Mouse (Mus musculus): Measurements from ENCODE around the gene Gm21992. TPM values are rescaled to one million over a fixed set of nuclear protein-coding genes. Genes with fewer than 3 reads are reported as not detected.

Gene Gm21992
- polyA plus RNA-seq, 1 experiment from 2014 or later = 27.6 TPM

DNA sequence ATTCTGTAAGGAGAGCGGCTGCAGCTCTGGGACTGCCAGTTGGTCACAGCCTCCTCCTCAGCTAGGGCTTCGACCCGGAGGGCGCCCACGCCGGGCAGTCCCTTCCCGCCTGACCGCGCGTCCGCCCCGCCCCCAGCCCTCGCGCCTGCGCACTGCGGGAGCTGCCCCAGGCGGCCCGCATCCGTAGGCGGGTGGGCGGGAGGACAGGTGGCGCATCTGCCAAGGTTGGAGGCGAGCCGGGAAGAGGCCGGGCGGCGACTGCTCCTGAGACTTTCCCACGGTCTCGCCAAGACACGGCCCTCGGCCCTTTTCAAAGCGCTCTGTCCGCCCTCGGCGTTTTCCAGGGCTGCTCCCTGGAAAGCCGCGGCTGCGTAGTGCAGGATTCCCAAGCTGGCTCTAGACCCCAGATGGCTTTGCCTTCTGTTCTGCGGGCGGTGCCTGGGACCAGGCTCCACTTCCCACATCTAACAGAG lies 113.2 kb downstream of the Gm21992 start, which contains the start of gene Gm960:
Gene Gm960 (minus strand): TSS at position 464 of the 473 bp plus-strand sequence.
- ATAC-seq (ENCODE audit: insufficient number of reproducible peaks, low FRiP score, low TSS enrichment, low read depth) = no peak
- H3K4me3 ChIP-seq (ENCODE audit: low read depth, low read length) = peak within 1 kb of the TSS; percentile 50
- no peak within 1 kb of the TSS for H3K27ac ChIP-seq (replicated peaks; ENCODE audit: low read depth, low read length)
- H3K27me3 ChIP-seq (ENCODE audit: control insufficient read depth, insufficient read depth, low read length) = peaks cover 29% of the 10 kb centered on the region
- peak; percentile 83 for DNase-seq (ENCODE audit: low spot score)
- no peaks in the 10 kb centered on the region for H3K9me3 ChIP-seq (ENCODE audit: control insufficient read depth, low read length)
- peak within 1 kb of the TSS; percentile 44 for H3K9ac ChIP-seq (ENCODE audit: low read length)
- H3K4me1 ChIP-seq (ENCODE audit: control insufficient read depth, insufficient read depth, low read length) = 0 out of 2 replicates have a peak, but pooled peaks cover 3% of the 10 kb centered on the region
- H3K4me2 ChIP-seq (ENCODE audit: low read depth, severe bottlenecking) = peak within 1 kb of the TSS; percentile 82
- under 1% methylated on average over 40 of the region's 40 CpGs for WGBS
- no peaks in the 10 kb centered on the region for H3K36me3 ChIP-seq (ENCODE audit: control insufficient read depth, insufficient read depth, low read length)

- no peaks in the 10 kb centered on the region for H3K36me3 ChIP-seq (ENCODE audit: control insufficient read depth, insufficient read depth, low read length)
- peaks cover 29% of the 10 kb centered on the region for H3K27me3 ChIP-seq (ENCODE audit: control insufficient read depth, insufficient read depth, low read length)
- peak overlapping the region; percentile 44 for H3K9ac ChIP-seq (ENCODE audit: low read length)
- ATAC-seq (ENCODE audit: insufficient number of reproducible peaks, low FRiP score, low TSS enrichment, low read depth) = no peak
- WGBS = 75% methylated on average over 9 of the region's 9 CpGs
- H3K4me3 ChIP-seq (ENCODE audit: low read depth, low read length) = no peak overlapping the region; the same call in 1 of the 2 replicates
- H3K9me3 ChIP-seq (ENCODE audit: control insufficient read depth, low read length) = no peaks in the 10 kb centered on the region
- peak overlapping the region; percentile 82 for H3K4me2 ChIP-seq (ENCODE audit: low read depth, severe bottlenecking)
- no peak overlapping the region for H3K27ac ChIP-seq (replicated peaks; ENCODE audit: low read depth, low read length)
- H3K4me1 ChIP-seq (ENCODE audit: control insufficient read depth, insufficient read depth, low read length) = 0 out of 2 replicates have a peak, but pooled peaks cover 3% of the 10 kb centered on the region
- DNase-seq (ENCODE audit: low spot score) = no peak
Measured at GRCm38 (mm10) chr19:4697721-4698120, 113.7 kb downstream of the Gm21992 start.

DNA sequence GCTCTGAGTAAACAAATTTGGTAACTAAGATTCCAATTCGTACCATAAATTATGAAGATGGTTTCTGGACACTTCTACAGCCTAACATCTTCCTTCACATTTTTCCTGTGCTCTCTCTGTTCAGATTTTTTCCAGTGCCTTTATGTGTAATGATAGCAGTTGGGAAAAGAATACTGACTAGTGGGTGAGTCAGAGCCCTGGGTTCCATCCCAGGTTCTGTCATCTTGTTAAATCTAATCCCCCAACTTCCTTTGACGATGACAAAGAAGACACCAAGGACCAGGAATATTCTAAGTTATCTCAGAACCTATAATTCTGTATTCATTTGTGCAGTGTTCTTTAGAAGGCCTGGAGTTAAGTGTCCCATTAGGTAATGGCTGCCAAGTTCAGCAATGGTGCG lies 114.3 kb downstream of the Gm21992 start:
- ATAC-seq (ENCODE audit: insufficient number of reproducible peaks, low FRiP score, low TSS enrichment, low read depth) (no peak), DNase-seq (ENCODE audit: low spot score) (no peak)
- Histone ChIP-seq H3K27me3 (ENCODE audit: control insufficient read depth, insufficient read depth, low read length) (peaks cover 29% of the 10 kb centered on the region), H3K4me2 (ENCODE audit: low read depth, severe bottlenecking) (no peak overlapping the region), H3K27ac (replicated peaks; ENCODE audit: low read depth, low read length) (no peak overlapping the region), H3K9me3 (ENCODE audit: control insufficient read depth, low read length) (no peaks in the 10 kb centered on the region), H3K4me1 (ENCODE audit: control insufficient read depth, insufficient read depth, low read length) (0 out of 2 replicates have a peak, but pooled peaks cover 3% of the 10 kb centered on the region), H3K36me3 (ENCODE audit: control insufficient read depth, insufficient read depth, low read length) (no peaks in the 10 kb centered on the region), H3K9ac (ENCODE audit: low read length) (no peak overlapping the region), H3K4me3 (ENCODE audit: low read depth, low read length) (no peak overlapping the region)
- WGBS = 86% methylated on average over 3 of the region's 3 CpGs

DNA sequence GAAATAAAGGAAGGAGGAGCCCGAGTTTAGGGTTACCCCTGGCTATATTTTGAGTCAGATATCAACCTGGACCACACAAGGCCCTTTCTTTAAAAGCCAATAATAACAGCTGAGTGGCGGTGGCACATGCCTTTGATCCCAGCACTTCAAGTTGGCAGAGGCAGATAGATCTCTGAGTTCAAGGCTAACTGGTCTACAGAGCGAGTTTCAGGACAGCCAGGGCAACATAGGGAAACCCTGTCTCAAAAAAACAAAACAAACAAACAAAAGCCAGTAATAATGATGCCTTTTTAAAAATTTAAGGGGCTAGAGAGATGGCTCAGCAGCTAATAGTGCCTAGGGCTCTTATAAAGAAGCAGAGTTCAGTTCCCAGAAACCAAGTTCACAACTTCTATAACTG lies 117.1 kb downstream of the Gm21992 start:
- Histone ChIP-seq H3K4me1 (ENCODE audit: control insufficient read depth, insufficient read depth, low read length) (0 out of 2 replicates have a peak, but pooled peaks cover 3% of the 10 kb centered on the region), H3K27me3 (ENCODE audit: control insufficient read depth, insufficient read depth, low read length) (peaks cover 15% of the 10 kb centered on the region), H3K36me3 (ENCODE audit: control insufficient read depth, insufficient read depth, low read length) (no peaks in the 10 kb centered on the region), H3K9ac (ENCODE audit: low read length) (no peak overlapping the region), H3K4me3 (ENCODE audit: low read depth, low read length) (no peak overlapping the region), H3K27ac (replicated peaks; ENCODE audit: low read depth, low read length) (no peak overlapping the region), H3K9me3 (ENCODE audit: control insufficient read depth, low read length) (no peaks in the 10 kb centered on the region), H3K4me2 (ENCODE audit: low read depth, severe bottlenecking) (no peak overlapping the region)
- WGBS = 69% methylated on average over 3 of the region's 3 CpGs
- DNase-seq (ENCODE audit: low spot score) (no peak), ATAC-seq (ENCODE audit: insufficient number of reproducible peaks, low FRiP score, low TSS enrichment, low read depth) (no peak)

Other genes starting within 250 kb of the Gm21992 start
- gene Lrfn4, start 195.9 kb downstream of the Gm21992 start, polyA plus RNA-seq (2014; fragmentation: Nextera tagmentation; extraction: Ambion mirVana) = 8.9 and 9.1 TPM in 2 replicates
- gene Rce1, start 186.0 kb downstream of the Gm21992 start, polyA plus RNA-seq (2014; fragmentation: Nextera tagmentation; extraction: Ambion mirVana) = 68.5 and 75.2 TPM in 2 replicates
- 2.9 and 5.0 TPM in 2 replicates for gene Gm960, start 112.9 kb downstream of the Gm21992 start, polyA plus RNA-seq (2014; fragmentation: Nextera tagmentation; extraction: Ambion mirVana)
- gene Sptbn2, start 100.4 kb downstream of the Gm21992 start, polyA plus RNA-seq (2014; fragmentation: Nextera tagmentation; extraction: Ambion mirVana) = 2.1 and 2.5 TPM in 2 replicates
- gene Rbm4b, start 55.1 kb downstream of the Gm21992 start, polyA plus RNA-seq (2014; fragmentation: Nextera tagmentation; extraction: Ambion mirVana) = 107 TPM in 2 replicates
- 105 and 109 TPM in 2 replicates for gene Rbm4, start 17.7 kb downstream of the Gm21992 start, polyA plus RNA-seq (2014; fragmentation: Nextera tagmentation; extraction: Ambion mirVana)
- 119 and 122 TPM in 2 replicates for gene Rbm14, start within 50 bp of the Gm21992 start, polyA plus RNA-seq (2014; fragmentation: Nextera tagmentation; extraction: Ambion mirVana)
- 46.8 and 48.0 TPM in 2 replicates for gene Ccs, start 27.7 kb upstream of the Gm21992 start, polyA plus RNA-seq (2014; fragmentation: Nextera tagmentation; extraction: Ambion mirVana)
- gene Ccdc87, start 27.8 kb upstream of the Gm21992 start, polyA plus RNA-seq (2014; fragmentation: Nextera tagmentation; extraction: Ambion mirVana) = not detected in 2 replicates
- 17.7 and 20.2 TPM in 2 replicates for gene Ctsf, start 43.5 kb upstream of the Gm21992 start, polyA plus RNA-seq (2014; fragmentation: Nextera tagmentation; extraction: Ambion mirVana)
- 5.1 and 5.2 TPM in 2 replicates for gene Actn3, start 66.3 kb upstream of the Gm21992 start, polyA plus RNA-seq (2014; fragmentation: Nextera tagmentation; extraction: Ambion mirVana)
- 6.4 and 6.5 TPM in 2 replicates for gene Zdhhc24, start 67.1 kb upstream of the Gm21992 start, polyA plus RNA-seq (2014; fragmentation: Nextera tagmentation; extraction: Ambion mirVana)
- gene Bbs1, start 95.0 kb upstream of the Gm21992 start, polyA plus RNA-seq (2014; fragmentation: Nextera tagmentation; extraction: Ambion mirVana) = 4.3 and 4.9 TPM in 2 replicates
- gene Dpp3, start 116.7 kb upstream of the Gm21992 start, polyA plus RNA-seq (2014; fragmentation: Nextera tagmentation; extraction: Ambion mirVana) = 143 and 147 TPM in 2 replicates
- gene Peli3, start 131.5 kb upstream of the Gm21992 start, polyA plus RNA-seq (2014; fragmentation: Nextera tagmentation; extraction: Ambion mirVana) = 1.6 and 1.9 TPM in 2 replicates
- 170 and 182 TPM in 2 replicates for gene Mrpl11, start 150.5 kb upstream of the Gm21992 start, polyA plus RNA-seq (2014; fragmentation: Nextera tagmentation; extraction: Ambion mirVana)
- not detected in 2 replicates for gene Npas4, start 178.7 kb upstream of the Gm21992 start, polyA plus RNA-seq (2014; fragmentation: Nextera tagmentation; extraction: Ambion mirVana)
- 5.0 and 6.0 TPM in 2 replicates for gene Slc29a2, start 212.2 kb upstream of the Gm21992 start, polyA plus RNA-seq (2014; fragmentation: Nextera tagmentation; extraction: Ambion mirVana)
- 36.6 and 37.8 TPM in 2 replicates for gene B4gat1, start 227.2 kb upstream of the Gm21992 start, polyA plus RNA-seq (2014; fragmentation: Nextera tagmentation; extraction: Ambion mirVana)
- gene AC124502.3, start 227.3 kb upstream of the Gm21992 start, polyA plus RNA-seq (2014; fragmentation: Nextera tagmentation; extraction: Ambion mirVana) = 1.7 and 2.0 TPM in 2 replicates
- gene Brms1, start 229.7 kb upstream of the Gm21992 start, polyA plus RNA-seq (2014; fragmentation: Nextera tagmentation; extraction: Ambion mirVana) = 52.6 and 61.2 TPM in 2 replicates
- gene Rin1, start 238.9 kb upstream of the Gm21992 start, polyA plus RNA-seq (2014; fragmentation: Nextera tagmentation; extraction: Ambion mirVana) = 1.3 and 1.6 TPM in 2 replicates

Data from limb, embryonic 11.5 days (tissue).